Mouse (Mus musculus): ENCODE data around the gene Cryba4.

DNA sequence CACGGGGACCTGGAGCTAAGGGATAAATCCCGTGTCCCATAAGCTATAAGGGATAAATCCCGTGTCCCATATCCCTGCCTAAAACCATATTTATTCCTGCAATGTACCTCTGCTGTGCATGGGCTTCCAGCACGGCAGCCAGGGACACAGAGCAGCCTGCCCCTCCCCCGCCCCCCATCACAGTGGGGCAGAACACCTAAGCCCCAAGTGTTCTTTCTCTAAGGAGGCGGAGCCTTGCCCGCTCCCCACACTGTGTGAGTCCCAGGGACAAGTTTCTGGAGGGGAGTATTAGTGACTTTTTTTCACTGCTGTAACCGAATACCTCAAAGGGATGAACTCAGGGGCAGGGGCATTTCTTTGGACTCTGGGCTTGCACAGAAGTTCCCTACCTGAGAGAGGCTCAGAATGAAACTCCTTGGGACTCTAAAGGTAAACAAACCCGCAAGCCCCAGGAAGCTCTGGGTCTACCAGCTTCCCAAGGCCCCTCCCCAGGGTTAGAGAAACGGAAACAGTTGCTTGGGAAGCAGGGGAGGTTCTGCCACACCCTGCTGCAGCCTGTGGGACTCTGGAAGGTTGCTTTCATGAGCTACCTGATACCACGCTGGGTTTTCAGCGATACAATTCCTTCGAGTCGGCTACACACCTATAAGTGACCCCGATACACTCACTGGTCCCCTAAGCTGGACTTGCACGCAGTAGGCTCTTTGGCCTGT, 45.6 kb downstream of the Cryba4 start:
- no peak for TF ChIP-seq UBTF (IDR thresholded peaks at IDR 0.05; ENCODE audit: low read depth, low read length)
- no peak for TF ChIP-seq HCFC1 (IDR thresholded peaks at IDR 0.05; ENCODE audit: low read depth, low read length)
- no peak for TF ChIP-seq CTCF (conservative IDR thresholded peaks at IDR 0.05 in 1 of 2, IDR thresholded peaks at IDR 0.05 in 1 of 2; ENCODE audit: low read depth in 2 of 2, low read length in 2 of 2)
- TF ChIP-seq POLR2A (IDR thresholded peaks at IDR 0.05; ENCODE audit: low read depth, low read length): no peak
- no peak for TF ChIP-seq BHLHE40 (IDR thresholded peaks at IDR 0.05; ENCODE audit: low read depth, low read length)
- no peak for TF ChIP-seq MAFK (IDR thresholded peaks at IDR 0.05; ENCODE audit: insufficient replicate concordance, low read length)
